Mouse (Mus musculus) cerebellum, adult 2 months (tissue): ENCODE results near the gene Smarca4.

Experiments used
- CTCF ChIP-seq: fragments of 200-500 bp; IDR thresholded peaks from 2 replicates; pipeline ENCODE4 v1.5.1; 2011; ENCODE audit warnings: low read depth, mild to moderate bottlenecking, control low read depth, low read length, moderate library complexity, borderline replicate concordance; ENCODE audit not compliant: insufficient read depth
- POLR2A ChIP-seq: fragments of 200-500 bp; IDR thresholded peaks from 2 replicates; pipeline ENCODE4 v1.6.1; 2011; ENCODE audit warnings: low read length, control low read depth, borderline replicate concordance; ENCODE audit not compliant: insufficient read depth

DNA sequence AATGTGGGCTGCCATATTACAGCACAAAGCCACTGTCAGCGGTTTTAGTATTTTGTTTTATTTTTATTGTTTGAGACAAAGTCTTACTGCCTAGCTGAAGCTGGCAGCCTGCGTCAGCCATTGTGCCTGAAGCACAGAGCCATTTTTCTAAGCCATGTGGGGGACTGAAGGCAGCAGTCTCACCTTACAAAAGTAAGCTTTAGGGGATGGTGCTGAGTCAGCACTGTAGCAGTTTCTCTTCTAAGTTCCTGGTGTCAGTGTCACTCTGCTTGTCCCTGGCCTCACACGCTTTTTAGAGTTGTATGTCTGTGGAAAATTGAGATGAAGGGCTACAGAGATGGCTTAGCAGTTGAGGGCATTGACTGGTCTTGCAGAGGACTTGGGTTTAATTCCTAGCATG lies 30.4 kb downstream of the Smarca4 start:
- TF ChIP-seq POLR2A (no peak), CTCF (no peak)
